ENCODE assay signal across 8 mouse cellular contexts in the genomic region with DNA sequence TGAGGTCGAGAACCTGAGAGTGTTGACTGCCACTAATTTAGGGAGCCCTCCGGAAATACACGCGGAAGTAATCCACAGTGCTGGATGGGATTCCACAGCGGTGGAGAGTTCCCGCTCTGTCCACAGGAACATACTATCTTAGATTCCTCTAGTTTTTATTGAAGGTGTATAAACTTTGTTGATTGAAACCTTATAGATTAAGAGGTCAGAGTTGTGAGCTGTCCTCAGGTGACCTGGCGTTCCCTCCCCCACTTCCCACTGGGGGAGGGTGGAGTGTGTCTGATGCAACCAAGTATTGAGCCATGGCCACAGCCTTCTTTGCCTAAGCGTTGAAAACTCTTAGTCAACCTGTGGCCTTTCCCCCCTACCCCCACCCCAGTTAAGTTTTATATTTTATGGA. TPM values are rescaled to one million over a fixed set of nuclear protein-coding genes. Genes with fewer than 3 reads are reported as not detected.
A peak's percentile ranks its signal among the peaks of the same experiment; 100 is the strongest.
DNase-seq lines count a peak whose midpoint lies in the region; ATAC-seq and TF ChIP-seq lines count a peak whose summit lies in the region.

No protein-coding gene starts in this region.

- intact Hi-C loops in left cerebral cortex, postnatal 14 days (cut with DNase I), result no loop called here

- H3K79me2 ChIP-seq in CH12.LX (replicated peaks; ENCODE audit: control insufficient read depth, extremely low read depth, insufficient read depth, poor library complexity, severe bottlenecking), result peaks cover 62% of the 10 kb centered on the region

- no peaks in the 10 kb centered on the region for H3K27me3 ChIP-seq in CH12.LX (replicated peaks)
- 0 out of 2 replicates have a peak, but pooled peaks cover 3% of the 10 kb centered on the region for H3K27me3 ChIP-seq in embryonic facial prominence, embryonic 12.5 days
- H3K27me3 ChIP-seq in kidney, embryonic 16.5 days (ENCODE audit: insufficient read depth, low read length), result no peaks in the 10 kb centered on the region
- peaks cover 69% of the 10 kb centered on the region for H3K27me3 ChIP-seq in heart, embryonic 10.5 days (ENCODE audit: insufficient read depth, poor library complexity, severe bottlenecking)
- H3K27me3 ChIP-seq in cerebellum, adult 2 months (ENCODE audit: control insufficient read depth, insufficient read depth, low read length), result no peaks in the 10 kb centered on the region

- TF ChIP-seq EP300 in CH12.LX (IDR thresholded peaks at IDR 0.05; ENCODE audit: low read length), result 0 out of 2 replicates have a peak, but pooled peaks have one; percentile 24

- no peaks in the 10 kb centered on the region for H3K9me3 ChIP-seq in CH12.LX (replicated peaks; ENCODE audit: low read length)
- H3K9me3 ChIP-seq in embryonic facial prominence, embryonic 12.5 days, result no peaks in the 10 kb centered on the region
- no peaks in the 10 kb centered on the region for H3K9me3 ChIP-seq in kidney, embryonic 16.5 days (ENCODE audit: low read length)
- H3K9me3 ChIP-seq in heart, embryonic 10.5 days, result no peaks in the 10 kb centered on the region

- H3K4me1 ChIP-seq in CH12.LX (ENCODE audit: control insufficient read depth in 1 of 2, insufficient read depth in 2 of 2), result peaks cover 14 to 47% of the 10 kb centered on the region in 2 experiments
- H3K4me1 ChIP-seq in embryonic facial prominence, embryonic 12.5 days, result peaks cover 28% of the 10 kb centered on the region
- H3K4me1 ChIP-seq in kidney, embryonic 16.5 days (ENCODE audit: insufficient read depth, low read length), result peaks cover 56% of the 10 kb centered on the region
- peaks cover 24% of the 10 kb centered on the region for H3K4me1 ChIP-seq in heart, embryonic 10.5 days
- H3K4me1 ChIP-seq in cerebellum, adult 2 months (ENCODE audit: control insufficient read depth, insufficient read depth, low read length), result peaks cover 6% of the 10 kb centered on the region; the same call in 1 of the 2 replicates

- peak overlapping the region; percentile 66; the same call in 1 of the 2 replicates for H3K27ac ChIP-seq in CH12.LX (ENCODE audit: insufficient read depth, low read depth)
- H3K27ac ChIP-seq in embryonic facial prominence, embryonic 12.5 days, result no peak overlapping the region
- no peak overlapping the region for H3K27ac ChIP-seq in kidney, embryonic 16.5 days (ENCODE audit: low read length)
- H3K27ac ChIP-seq in heart, embryonic 10.5 days, result no peak overlapping the region
- no peak overlapping the region for H3K27ac ChIP-seq in cerebellum, adult 2 months (ENCODE audit: insufficient read depth, low read length)

- no peak; the same call in 1 of the 2 replicates for TF ChIP-seq RAD21 in CH12.LX (IDR thresholded peaks at IDR 0.05; ENCODE audit: low read depth, low read length)

- peak overlapping the region; percentile 96 for H3K9ac ChIP-seq in CH12.LX (ENCODE audit: insufficient read depth, low read depth)
- H3K9ac ChIP-seq in embryonic facial prominence, embryonic 12.5 days, result no peak overlapping the region
- peak overlapping the region; percentile 97 for H3K9ac ChIP-seq in kidney, embryonic 16.5 days (replicated peaks; ENCODE audit: low read length)

- TF ChIP-seq CTCF in CH12.LX (conservative IDR thresholded peaks at IDR 0.05 in 1 of 2, IDR thresholded peaks at IDR 0.05 in 1 of 2; ENCODE audit: low read depth in 2 of 2, low read length in 2 of 2), result no peak
- no peak for TF ChIP-seq CTCF in cerebellum, adult 2 months (IDR thresholded peaks at IDR 0.05; ENCODE audit: borderline replicate concordance, insufficient read depth, low read depth, low read length)

- H3K36me3 ChIP-seq in CH12.LX (replicated peaks in 1 of 2; ENCODE audit: control insufficient read depth in 1 of 2, insufficient read depth in 1 of 2, low read length in 1 of 2), result peaks cover 18 to 40% of the 10 kb centered on the region in 2 experiments
- H3K36me3 ChIP-seq in embryonic facial prominence, embryonic 12.5 days, result no peaks in the 10 kb centered on the region
- H3K36me3 ChIP-seq in kidney, embryonic 16.5 days (ENCODE audit: insufficient read depth, low read length), result 0 out of 2 replicates have a peak, but pooled peaks cover 5% of the 10 kb centered on the region
- H3K36me3 ChIP-seq in heart, embryonic 10.5 days, result no peaks in the 10 kb centered on the region

- peak; percentile 66 for DNase-seq in CH12.LX (ENCODE audit: extremely low read depth)
- DNase-seq in thymus, adult 18-20 months, result no peak
- no peak for DNase-seq in left cerebral cortex, postnatal 14 days (ENCODE audit: low spot score in 2 of 2)
- DNase-seq in heart, embryonic 10.5 days (ENCODE audit: low spot score), result no peak
- DNase-seq in cerebellum, adult 2 months, result no peak

- TF ChIP-seq POLR2A in CH12.LX (IDR thresholded peaks at IDR 0.05; ENCODE audit: low read depth, low read length), result peak; percentile 27
- no peak for TF ChIP-seq POLR2A in cerebellum, adult 2 months (IDR thresholded peaks at IDR 0.05; ENCODE audit: borderline replicate concordance, insufficient read depth, low read length)

- in situ Hi-C loops in CH12.LX (cut with MboI; ENCODE audit: low pct_ligation_motif_present, low pct_unique_long_range_greater_than_20kb, low sequenced_read_pairs), result no loop called here

- WGBS in embryonic facial prominence, embryonic 12.5 days, result 78% methylated on average over 8 of the region's 8 CpGs
- WGBS in kidney, embryonic 16.5 days, result 29% methylated on average over 8 of the region's 8 CpGs
- WGBS in heart, embryonic 10.5 days, result 75% methylated on average over 8 of the region's 8 CpGs
- WGBS in cerebellum, adult 2 months, result 81% methylated on average over 8 of the region's 8 CpGs

- peak overlapping the region; percentile 32; the same call in 1 of the 2 replicates for H3K4me2 ChIP-seq in CH12.LX (ENCODE audit: insufficient read depth, low read depth, poor library complexity, severe bottlenecking)
- peak overlapping the region; percentile 88 for H3K4me2 ChIP-seq in embryonic facial prominence, embryonic 12.5 days (replicated peaks)
- H3K4me2 ChIP-seq in kidney, embryonic 16.5 days (replicated peaks; ENCODE audit: low read depth, low read length), result peak overlapping the region; percentile 90

- peak overlapping the region; percentile 86 to 95 (median 91) for H3K4me3 ChIP-seq in CH12.LX (replicated peaks in 1 of 3; ENCODE audit: low read depth in 2 of 3, low read length in 2 of 3, poor library complexity in 1 of 3)
- H3K4me3 ChIP-seq in embryonic facial prominence, embryonic 12.5 days, result no peak overlapping the region
- peak overlapping the region; percentile 88 for H3K4me3 ChIP-seq in kidney, embryonic 16.5 days (ENCODE audit: low read length)
- H3K4me3 ChIP-seq in heart, embryonic 10.5 days, result no peak overlapping the region
- H3K4me3 ChIP-seq in cerebellum, adult 2 months (replicated peaks; ENCODE audit: insufficient read depth, low read depth, low read length), result no peak overlapping the region

- dilution Hi-C loops in CH12.LX (cut with MboI; ENCODE audit: extremely low pct_ligation_motif_present, extremely low pct_unique_long_range_greater_than_20kb, low sequenced_read_pairs), result no loop called here

- ATAC-seq in embryonic facial prominence, embryonic 12.5 days (ENCODE audit: insufficient number of reproducible peaks, insufficient read depth, low FRiP score, low TSS enrichment), result no peak
- ATAC-seq in kidney, embryonic 16.5 days (ENCODE audit: low FRiP score, low TSS enrichment), result no peak
- peak; percentile 25 for ATAC-seq in megakaryocyte progenitor cell, adult 5-6 weeks (replicated peaks; ENCODE audit: poor library complexity)

TF ChIP-seq in CH12.LX, 34 proteins besides CTCF, POLR2A, EP300 and RAD21 (continues in another document):
- TF ChIP-seq MYC (IDR thresholded peaks at IDR 0.05; ENCODE audit: low read depth, low read length) (peak; percentile 73; the same call in 1 of the 2 replicates), MAZ (IDR thresholded peaks at IDR 0.05; ENCODE audit: low read depth, low read length) (peak; percentile 89), CHD2 (IDR thresholded peaks at IDR 0.05; ENCODE audit: low read length) (peak; percentile 95), RCOR1 (conservative IDR thresholded peaks at IDR 0.05; ENCODE audit: low read depth, low read length) (no peak), JUN (IDR thresholded peaks at IDR 0.05; ENCODE audit: insufficient read depth, low read depth, low read length) (no peak), ETS1 (conservative IDR thresholded peaks at IDR 0.05; ENCODE audit: low read depth, low read length) (peak; percentile 71), BHLHE40 (IDR thresholded peaks at IDR 0.05; ENCODE audit: low read depth, low read length) (peak; percentile 88), JUND (conservative IDR thresholded peaks at IDR 0.05; ENCODE audit: low read depth, low read length) (peak; percentile 39; the same call in 1 of the 2 replicates), ZKSCAN1 (IDR thresholded peaks at IDR 0.05; ENCODE audit: borderline replicate concordance, low read depth, low read length) (no peak), GABPA (IDR thresholded peaks at IDR 0.05; ENCODE audit: insufficient replicate concordance, low read depth, low read length) (no peak), TCF12 (IDR thresholded peaks at IDR 0.05; ENCODE audit: low read depth, low read length) (peak; percentile 47; the same call in 1 of the 2 replicates), E2F4 (IDR thresholded peaks at IDR 0.05; ENCODE audit: insufficient replicate concordance, low read depth, low read length) (no peak), MAX (IDR thresholded peaks at IDR 0.05; ENCODE audit: low read length) (no peak), MAFK (IDR thresholded peaks at IDR 0.05; ENCODE audit: insufficient replicate concordance, low read length) (0 out of 2 replicates have a peak, but pooled peaks have one; percentile 14), HCFC1 (IDR thresholded peaks at IDR 0.05; ENCODE audit: low read depth, low read length) (peak; percentile 54), MXI1 (IDR thresholded peaks at IDR 0.05; ENCODE audit: low read depth, low read length) (no peak), TBP (conservative IDR thresholded peaks at IDR 0.05; ENCODE audit: low read depth, low read length) (peak; percentile 21; the same call in 1 of the 2 replicates), SIN3A (IDR thresholded peaks at IDR 0.05; ENCODE audit: low read length) (peak; percentile 46), KAT2A (IDR thresholded peaks at IDR 0.05; ENCODE audit: insufficient replicate concordance, low read length) (no peak)

RNA-seq across cellular contexts. Expression of a gene that starts 2.1 kb away (rescaled TPM):
- total RNA-seq in CH12.LX (2012; rRNA removed), result 15.9 and 16.6 TPM in 2 replicates
- total RNA-seq in CH12.LX (2014; rRNA removed), result 5.2 and 7.0 TPM in 2 replicates
- polyA plus RNA-seq in CH12.LX (2012; ENCODE audit: insufficient read length, low read depth), result 26.1 and 29.2 TPM in 2 replicates
- polyA plus RNA-seq in embryonic facial prominence, embryonic 12.5 days (2016; fragmentation: Nextera tagmentation; extraction: Ambion mirVana), result 24.5 and 26.5 TPM in 2 replicates
- polyA plus RNA-seq in kidney, embryonic 16.5 days (2015; fragmentation: Nextera tagmentation; extraction: Ambion mirVana), result 28.6 and 33.4 TPM in 2 replicates
- total RNA-seq in megakaryocyte progenitor cell, adult 5-6 weeks (2015), result 40.7 and 44.9 TPM in 2 replicates
- 14.2 and 15.6 TPM in 2 replicates for total RNA-seq in megakaryocyte progenitor cell, adult 5-6 weeks (2017)
- total RNA-seq in left cerebral cortex, postnatal 14 days (2021), result 10 to 100 TPM; 34.9 to 45.6 TPM
- polyA plus RNA-seq in heart, embryonic 10.5 days (2016; fragmentation: Nextera tagmentation; extraction: Ambion mirVana), result 7.6 and 10.8 TPM in 2 replicates
- polyA plus RNA-seq in cerebellum, adult 2 months (2012; rRNA removed), result 14.8 and 16.3 TPM in 2 replicates

Comparison
In these comparisons a context has a peak if more than half of its experiments do, and no peak if none do; other contexts are left out.
1. H3K4me2 ChIP-seq: peak in every context shown above with its lines; median percentile 90 in kidney, embryonic 16.5 days; 88 in embryonic facial prominence, embryonic 12.5 days; 32 in CH12.LX.
2. H3K4me3 ChIP-seq: peak in CH12.LX (3 of 3) and kidney, embryonic 16.5 days (single experiment); none in embryonic facial prominence, embryonic 12.5 days (single experiment), heart, embryonic 10.5 days (single experiment) and cerebellum, adult 2 months (single experiment).